Mouse (Mus musculus) cerebellum, adult 2 months (tissue): ENCODE measurements around the gene Reep3.

ENCODE experiments used
- CTCF ChIP-seq: fragments of 200-500 bp; IDR thresholded peaks from 2 replicates; pipeline ENCODE4 v1.5.1; 2011; ENCODE audit warnings: low read depth, mild to moderate bottlenecking, control low read depth, low read length, moderate library complexity, borderline replicate concordance; ENCODE audit not compliant: insufficient read depth
- POLR2A ChIP-seq: fragments of 200-500 bp; IDR thresholded peaks from 2 replicates; pipeline ENCODE4 v1.6.1; 2011; ENCODE audit warnings: low read length, control low read depth, borderline replicate concordance; ENCODE audit not compliant: insufficient read depth

DNA sequence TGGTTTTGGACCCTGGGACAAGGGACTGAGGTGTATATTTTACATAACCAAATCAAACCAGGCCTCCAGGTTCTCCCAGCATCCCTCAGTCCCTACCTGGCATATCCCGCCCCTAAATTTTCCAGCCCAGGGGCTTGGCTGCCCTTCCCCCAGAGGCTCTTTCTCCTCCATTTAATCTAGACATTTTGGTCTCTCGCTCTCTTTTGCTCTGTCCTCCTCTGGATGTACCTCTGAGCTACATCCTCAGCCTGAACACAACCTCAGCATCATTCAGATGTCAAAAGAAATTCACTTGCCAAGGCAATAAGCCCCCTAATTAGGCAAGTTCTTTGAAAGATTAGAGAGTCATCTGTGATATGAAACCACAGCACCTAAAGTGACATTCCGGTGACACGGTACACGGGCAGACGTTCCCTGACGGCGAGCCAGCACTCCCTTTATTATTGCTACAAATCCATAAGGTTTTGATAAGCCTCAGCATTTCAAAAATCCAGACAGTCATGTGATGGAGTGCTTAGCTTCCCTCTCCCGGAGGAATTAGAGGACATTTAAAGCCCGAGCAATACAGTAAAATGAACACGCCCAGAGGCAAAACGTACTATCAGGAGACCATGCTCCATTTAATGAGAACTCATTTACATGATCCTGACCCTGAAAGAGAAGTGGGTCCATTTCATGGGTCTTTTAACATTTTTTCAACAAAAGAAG, 51.4 kb downstream of the Reep3 start:
- no peak for TF ChIP-seq CTCF
- TF ChIP-seq POLR2A = no peak
